Mouse (Mus musculus) megakaryocyte, embryonic 14.5 days (primary cell): ENCODE results near the gene Pm20d1. TPM values are rescaled to one million over a fixed set of nuclear protein-coding genes. Genes with fewer than 3 reads are reported as not detected.

Experiments used
- H3K27me3 ChIP-seq: replicated peaks from 2 replicates; pipeline ENCODE3; 2012; ENCODE audit warnings: inconsistent platforms
- H3K36me3 ChIP-seq: replicated peaks from 2 replicates; pipeline ENCODE3; 2012; ENCODE audit warnings: low read length, inconsistent platforms, mixed read lengths
- H3K4me1 ChIP-seq: 2 replicates; pipeline ENCODE4 v1.6.1; 2012; ENCODE audit warnings: inconsistent platforms
- H3K4me3 ChIP-seq: replicated peaks from 2 replicates; pipeline ENCODE3; 2012; ENCODE audit warnings: moderate library complexity, mild to moderate bottlenecking, inconsistent platforms
- H3K9me3 ChIP-seq: 2 replicates; pipeline ENCODE4 v1.6.1; 2012; ENCODE audit warnings: inconsistent platforms
- FLI1 ChIP-seq: IDR thresholded peaks from 2 replicates; pipeline ENCODE4 v1.6.1; 2012; ENCODE audit warnings: low read length, inconsistent platforms, mixed read lengths
- GATA1 ChIP-seq: IDR thresholded peaks from 3 replicates; pipeline ENCODE4 v1.6.1; 2012; ENCODE audit warnings: mixed read lengths, low read length, inconsistent platforms, borderline replicate concordance
- polyA plus RNA-seq: library from polyadenylated mRNA; stranded (reverse); fragments of >175 nt; gene quantifications from 2 replicates; pipeline ENCODE4 v1.2.3, GENCODE M21; 2012; ENCODE audit warnings: low replicate concordance; ENCODE audit not compliant: insufficient read depth

The Pm20d1 gene
- polyA plus RNA-seq, 1 experiment = not detected

- no peak for TF ChIP-seq FLI1
- no peak for TF ChIP-seq GATA1
- Histone ChIP-seq H3K4me3 (no peak overlapping the region), H3K9me3 (no peaks in the 10 kb centered on the region), H3K36me3 (peaks cover 97% of the 10 kb centered on the region), H3K27me3 (no peaks in the 10 kb centered on the region), H3K4me1 (peaks cover 24% of the 10 kb centered on the region)
These were observed 45.0 kb downstream of the Pm20d1 start for GRCm38 (mm10) chr1:131842221-131842620.

GRCm38 (mm10) chr1:131843758-131844157, 46.6 kb downstream of the Pm20d1 start:
- H3K27me3 ChIP-seq = no peaks in the 10 kb centered on the region
- TF ChIP-seq FLI1 = no peak
- TF ChIP-seq GATA1 = no peak
- H3K4me1 ChIP-seq = peaks cover 8% of the 10 kb centered on the region
- H3K9me3 ChIP-seq = no peaks in the 10 kb centered on the region
- no peak overlapping the region for H3K4me3 ChIP-seq
- peaks cover 97% of the 10 kb centered on the region for H3K36me3 ChIP-seq

GRCm38 (mm10) chr1:131844883-131845282, 47.7 kb downstream of the Pm20d1 start:
- peaks cover 86% of the 10 kb centered on the region for H3K36me3 ChIP-seq
- H3K27me3 ChIP-seq = no peaks in the 10 kb centered on the region
- TF ChIP-seq FLI1 (no peak), GATA1 (no peak)
- H3K4me3 ChIP-seq = no peak overlapping the region
- H3K4me1 ChIP-seq = no peaks in the 10 kb centered on the region; the same call in 1 of the 2 replicates
- H3K9me3 ChIP-seq = no peaks in the 10 kb centered on the region

- no peaks in the 10 kb centered on the region; the same call in 1 of the 2 replicates for H3K4me1 ChIP-seq
- H3K4me3 ChIP-seq = no peak overlapping the region
- TF ChIP-seq GATA1 (no peak), FLI1 (no peak)
- peaks cover 72% of the 10 kb centered on the region for H3K36me3 ChIP-seq
- H3K9me3 ChIP-seq = no peaks in the 10 kb centered on the region
- no peaks in the 10 kb centered on the region for H3K27me3 ChIP-seq
These were observed 49.1 kb downstream of the Pm20d1 start for GRCm38 (mm10) chr1:131846255-131846654.

GRCm38 (mm10) chr1:131861811-131862210, 64.6 kb downstream of the Pm20d1 start:
- Histone ChIP-seq H3K27me3 (peaks cover 13% of the 10 kb centered on the region), H3K4me1 (peaks cover 11% of the 10 kb centered on the region), H3K9me3 (no peaks in the 10 kb centered on the region), H3K4me3 (peak overlapping the region; percentile 38), H3K36me3 (no peaks in the 10 kb centered on the region)
- TF ChIP-seq GATA1 = no peak
- no peak for TF ChIP-seq FLI1

- TF ChIP-seq FLI1 (no peak), GATA1 (no peak)
- Histone ChIP-seq H3K36me3 (peaks cover 10% of the 10 kb centered on the region), H3K4me1 (peaks cover 33% of the 10 kb centered on the region), H3K27me3 (peaks cover 10% of the 10 kb centered on the region), H3K4me3 (no peak overlapping the region), H3K9me3 (no peaks in the 10 kb centered on the region)
These were observed 68.4 kb downstream of the Pm20d1 start for GRCm38 (mm10) chr1:131865596-131865995.

- TF ChIP-seq FLI1 = no peak
- TF ChIP-seq GATA1 = no peak
- Histone ChIP-seq H3K36me3 (peaks cover 16% of the 10 kb centered on the region), H3K4me1 (peaks cover 34% of the 10 kb centered on the region), H3K9me3 (no peaks in the 10 kb centered on the region), H3K4me3 (peak overlapping the region; percentile 97), H3K27me3 (peaks cover 10% of the 10 kb centered on the region)
These were observed 69.3 kb downstream of the Pm20d1 start for GRCm38 (mm10) chr1:131866304-131866999.

- Histone ChIP-seq H3K27me3 (peaks cover 8% of the 10 kb centered on the region), H3K9me3 (no peaks in the 10 kb centered on the region), H3K36me3 (peaks cover 25% of the 10 kb centered on the region), H3K4me3 (peak within 1 kb of the TSS; percentile 97), H3K4me1 (peaks cover 26% of the 10 kb centered on the region)
- no peak for TF ChIP-seq FLI1
- no peak for TF ChIP-seq GATA1
These were observed 70.1 kb downstream of the Pm20d1 start, which contains the start of gene Rab29 for GRCm38 (mm10) chr1:131867093-131867945. Gene Rab29 (plus strand): TSS chr1:131867224.

DNA sequence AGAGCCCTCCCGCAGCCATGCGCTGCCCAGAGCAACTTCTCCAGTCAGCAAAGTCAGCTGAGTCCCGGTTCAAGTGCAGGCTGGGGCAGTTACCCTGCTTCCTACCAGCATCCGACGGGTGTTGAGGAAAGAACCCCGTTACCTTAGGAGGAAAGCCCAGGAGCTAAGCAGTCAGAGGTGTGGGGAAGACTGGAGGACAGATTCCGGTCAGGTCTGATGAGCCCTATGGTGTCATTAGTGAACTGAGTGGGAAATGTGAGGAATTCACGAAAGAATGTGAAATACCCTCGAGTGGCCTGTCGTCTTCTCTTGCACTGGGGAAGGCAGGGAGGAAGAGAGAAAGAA, 70.7 kb downstream of the Pm20d1 start:
- peaks cover 23% of the 10 kb centered on the region for H3K4me1 ChIP-seq
- no peak for TF ChIP-seq FLI1
- no peak for TF ChIP-seq GATA1
- H3K27me3 ChIP-seq = peaks cover 3% of the 10 kb centered on the region
- H3K4me3 ChIP-seq = peak overlapping the region; percentile 97
- H3K36me3 ChIP-seq = peaks cover 31% of the 10 kb centered on the region
- H3K9me3 ChIP-seq = no peaks in the 10 kb centered on the region

GRCm38 (mm10) chr1:131869561-131869960, 72.4 kb downstream of the Pm20d1 start:
- H3K4me1 ChIP-seq = peaks cover 23% of the 10 kb centered on the region
- H3K4me3 ChIP-seq = no peak overlapping the region
- peaks cover 45% of the 10 kb centered on the region for H3K36me3 ChIP-seq
- 0 out of 2 replicates have a peak, but pooled peaks cover 3% of the 10 kb centered on the region for H3K9me3 ChIP-seq
- no peaks in the 10 kb centered on the region for H3K27me3 ChIP-seq
- TF ChIP-seq FLI1 (no peak), GATA1 (no peak)

Other genes with a start within 250 kb of the Pm20d1 start
- not detected in 2 replicates for gene Avpr1b, start 198.1 kb upstream of the Pm20d1 start, polyA plus RNA-seq
- 4.2 TPM in 1 of 2 replicates, not detected in the other for gene Ctse, start 159.1 kb upstream of the Pm20d1 start, polyA plus RNA-seq
- 2.3 TPM in 1 of 2 replicates, not detected in the other for gene Rab7b, start 108.7 kb upstream of the Pm20d1 start, polyA plus RNA-seq
- gene Slc26a9, start 53.4 kb upstream of the Pm20d1 start, polyA plus RNA-seq = not detected in 2 replicates
- 8.1 and 16.5 TPM in 2 replicates for gene Slc41a1, start 30.1 kb downstream of the Pm20d1 start, polyA plus RNA-seq
- gene Rab29, start 69.8 kb downstream of the Pm20d1 start, polyA plus RNA-seq = 8.8 TPM in 1 of 2 replicates, not detected in the other
- 6.3 and 16.9 TPM in 2 replicates for gene Nucks1, start 113.2 kb downstream of the Pm20d1 start, polyA plus RNA-seq
- 1.1 TPM in 1 of 2 replicates, not detected in the other for gene Slc45a3, start 165.6 kb downstream of the Pm20d1 start, polyA plus RNA-seq
- 1.6 and 2.2 TPM in 2 replicates for gene Elk4, start 210.2 kb downstream of the Pm20d1 start, polyA plus RNA-seq